Mouse (Mus musculus) neural tube, embryonic 11.5 days (tissue): ENCODE results near the gene Litaf. TPM values are rescaled to one million over a fixed set of nuclear protein-coding genes. Genes with fewer than 3 reads are reported as not detected.
"Not testable (repeated sequence)": the region's sequence is repeated elsewhere in the genome, so short reads cannot be mapped to it uniquely, and the experiment has no call there.

Source experiments
- ATAC-seq: fragments of 200-750 bp; cut with Nextera tagmentation; 2 replicates; pipeline ENCODE4 v1.8.0; 2017; ENCODE audit warnings: moderate number of reproducible peaks, mild to moderate bottlenecking, moderate TSS enrichment, moderate library complexity; ENCODE audit not compliant: insufficient read depth, low FRiP score, low TSS enrichment
- DNase-seq: peaks from one replicate; pipeline ENCODE4 v3.0.0-alpha.2; 2015; ENCODE audit warnings: low spot score
- H3K27ac ChIP-seq: fragments of 300-500 bp; sonication (generic); 2 replicates; pipeline ENCODE4 v1.5.1; 2014; ENCODE audit warnings: low read depth, mild to moderate bottlenecking, low read length
- H3K27me3 ChIP-seq: fragments of 300-500 bp; sonication (generic); 2 replicates; pipeline ENCODE4 v1.6.1; 2014; ENCODE audit warnings: mild to moderate bottlenecking, low read length, mixed read lengths; ENCODE audit not compliant: control insufficient read depth, insufficient read depth
- H3K36me3 ChIP-seq: fragments of 300-500 bp; sonication (generic); 2 replicates; pipeline ENCODE4 v1.6.1; 2014; ENCODE audit warnings: mild to moderate bottlenecking, low read length, moderate library complexity, mixed read lengths; ENCODE audit not compliant: control insufficient read depth, insufficient read depth
- H3K4me1 ChIP-seq: fragments of 300-500 bp; sonication (generic); 2 replicates; pipeline ENCODE4 v1.6.1; 2014; ENCODE audit warnings: low read length, mixed read lengths; ENCODE audit not compliant: control insufficient read depth, insufficient read depth
- H3K4me2 ChIP-seq: fragments of 300-500 bp; sonication (generic); 2 replicates; pipeline ENCODE4 v1.6.1; 2014; ENCODE audit warnings: low read depth, mild to moderate bottlenecking, moderate library complexity
- H3K4me3 ChIP-seq: fragments of 300-500 bp; sonication (generic); 2 replicates; pipeline ENCODE4 v1.5.1; 2014; ENCODE audit warnings: low read depth, low read length
- H3K9ac ChIP-seq: fragments of 300-500 bp; sonication (generic); 2 replicates; pipeline ENCODE4 v1.6.1; 2014; ENCODE audit warnings: mild to moderate bottlenecking, low read length
- H3K9me3 ChIP-seq: fragments of 300-500 bp; sonication (generic); 2 replicates; pipeline ENCODE4 v1.6.1; 2016; ENCODE audit warnings: low read length; ENCODE audit not compliant: control insufficient read depth
- WGBS: fragments of 180-500 bp; shearing (Covaris S2); extraction: QIAGEN DNeasy Blood & Tissue Kit; methylation state at CpG from one replicate; pipeline ENCODE4 v1.1.7; 2014; 5-methylcytosine and 5-hydroxymethylcytosine counted together
- polyA plus RNA-seq: library from polyadenylated mRNA; unstranded; fragments of >200 nt; fragmentation: Nextera tagmentation; extraction: Ambion mirVana; gene quantifications from 2 replicates; pipeline ENCODE4 v1.2.1, GENCODE M21; 2014

The Litaf gene
- polyA plus RNA-seq, 1 experiment from 2014 or later, result 59.3 TPM

- H3K4me3 ChIP-seq, result no peak overlapping the region
- H3K27ac ChIP-seq, result no peak overlapping the region
- ATAC-seq, result no peak
- 91% methylated on average over 5 of the region's 5 CpGs for whole genome bisulfite sequencing
- no peak for DNase-seq
- no peaks in the 10 kb centered on the region for H3K36me3 ChIP-seq
- H3K9ac ChIP-seq, result no peak overlapping the region
- no peak overlapping the region for H3K4me2 ChIP-seq
- no peaks in the 10 kb centered on the region for H3K27me3 ChIP-seq
- H3K9me3 ChIP-seq, result no peaks in the 10 kb centered on the region
- no peaks in the 10 kb centered on the region for H3K4me1 ChIP-seq
Measured at GRCm38 (mm10) chr16:11023618-11024017, 42.3 kb downstream of the Litaf start.

GRCm38 (mm10) chr16:11022113-11022489 is 43.9 kb downstream of the Litaf start:
- WGBS, result 88% methylated on average over 4 of the region's 4 CpGs
- no peak overlapping the region for H3K4me2 ChIP-seq

GRCm38 (mm10) chr16:11021403-11022112 is 44.4 kb downstream of the Litaf start:
- DNase-seq (no peak), ATAC-seq (no peak)

More at GRCm38 (mm10) chr16:11022113-11022489, 43.9 kb downstream of the Litaf start:
- Histone ChIP-seq H3K4me1 (no peaks in the 10 kb centered on the region; the same call in 1 of the 2 replicates), H3K9me3 (no peaks in the 10 kb centered on the region), H3K4me3 (no peak overlapping the region), H3K27ac (no peak overlapping the region), H3K9ac (no peak overlapping the region), H3K36me3 (no peaks in the 10 kb centered on the region), H3K27me3 (no peaks in the 10 kb centered on the region)
- no peak for DNase-seq
- ATAC-seq, result no peak

GRCm38 (mm10) chr16:11017807-11018595 is 48.0 kb downstream of the Litaf start:
- no peak overlapping the region for H3K9ac ChIP-seq

More at GRCm38 (mm10) chr16:11021403-11022112, 44.4 kb downstream of the Litaf start:
- no peaks in the 10 kb centered on the region; the same call in 1 of the 2 replicates for H3K4me1 ChIP-seq
- H3K36me3 ChIP-seq, result no peaks in the 10 kb centered on the region
- H3K4me3 ChIP-seq, result no peak overlapping the region
- H3K27me3 ChIP-seq, result no peaks in the 10 kb centered on the region
- H3K27ac ChIP-seq, result no peak overlapping the region
- no peak overlapping the region for H3K9ac ChIP-seq
- H3K9me3 ChIP-seq, result no peaks in the 10 kb centered on the region
- H3K4me2 ChIP-seq, result no peak overlapping the region
- 75% methylated on average over 3 of the region's 3 CpGs for WGBS

GRCm38 (mm10) chr16:11016353-11016752 is 49.6 kb downstream of the Litaf start:
- H3K27me3 ChIP-seq, result no peaks in the 10 kb centered on the region
- H3K27ac ChIP-seq, result no peak overlapping the region
- H3K4me2 ChIP-seq, result no peak overlapping the region
- 75% methylated on average over 4 of the region's 4 CpGs for WGBS
- H3K36me3 ChIP-seq, result no peaks in the 10 kb centered on the region
- no peak overlapping the region for H3K4me3 ChIP-seq
- no peaks in the 10 kb centered on the region; the same call in 1 of the 2 replicates for H3K4me1 ChIP-seq
- no peak for DNase-seq
- H3K9ac ChIP-seq, result no peak overlapping the region
- no peaks in the 10 kb centered on the region for H3K9me3 ChIP-seq
- no peak for ATAC-seq

More at GRCm38 (mm10) chr16:11017807-11018595, 48.0 kb downstream of the Litaf start:
- Histone ChIP-seq H3K27ac (no peak overlapping the region), H3K27me3 (no peaks in the 10 kb centered on the region), H3K9me3 (no peaks in the 10 kb centered on the region), H3K4me3 (no peak overlapping the region), H3K36me3 (no peaks in the 10 kb centered on the region), H3K4me1 (no peaks in the 10 kb centered on the region; the same call in 1 of the 2 replicates), H3K4me2 (no peak overlapping the region)
- WGBS, result 59% methylated on average over 11 of the region's 11 CpGs
- ATAC-seq, result no peak
- DNase-seq, result no peak

- H3K9me3 ChIP-seq, result no peaks in the 10 kb centered on the region
- 86% methylated on average over 3 of the region's 3 CpGs for WGBS
- H3K4me1 ChIP-seq, result no peaks in the 10 kb centered on the region; the same call in 1 of the 2 replicates
- H3K27me3 ChIP-seq, result no peaks in the 10 kb centered on the region
- no peak for ATAC-seq
- H3K9ac ChIP-seq, result no peak overlapping the region
- no peak overlapping the region for H3K4me2 ChIP-seq
- H3K4me3 ChIP-seq, result no peak overlapping the region
- H3K27ac ChIP-seq, result no peak overlapping the region
- no peaks in the 10 kb centered on the region for H3K36me3 ChIP-seq
- DNase-seq, result no peak
Measured at GRCm38 (mm10) chr16:11014407-11014806, 51.5 kb downstream of the Litaf start.

- H3K36me3 ChIP-seq, H3K4me3 ChIP-seq, ATAC-seq, H3K9ac ChIP-seq, H3K27ac ChIP-seq, H3K4me2 ChIP-seq, H3K9me3 ChIP-seq, H3K4me1 ChIP-seq, H3K27me3 ChIP-seq, DNase-seq: not testable (repeated sequence)
- WGBS, result 90% methylated on average over 12 of the region's 19 CpGs
Measured at GRCm38 (mm10) chr16:11013464-11014147, 52.4 kb downstream of the Litaf start.

GRCm38 (mm10) chr16:11012571-11013463 is 53.1 kb downstream of the Litaf start:
- no peak overlapping the region for H3K27ac ChIP-seq

More at GRCm38 (mm10) chr16:11012571-11013463, 53.1 kb downstream of the Litaf start:
- Histone ChIP-seq H3K9me3 (no peaks in the 10 kb centered on the region), H3K36me3 (no peaks in the 10 kb centered on the region), H3K9ac (no peak overlapping the region), H3K4me3 (no peak overlapping the region), H3K27me3 (no peaks in the 10 kb centered on the region), H3K4me1 (peaks cover 6% of the 10 kb centered on the region), H3K4me2 (no peak overlapping the region)
- DNase-seq, result peak; percentile 50
- no peak for ATAC-seq
- whole genome bisulfite sequencing, result 73% methylated on average over 11 of the region's 11 CpGs
